Mouse (Mus musculus) spleen, embryonic (tissue): Measurements from ENCODE around the gene Acr.

ENCODE experiments used
- CTCF ChIA-PET: fragments of 350-600 bp; sonication (Branson Sonifier 250); formaldehyde crosslinking; loops from one replicate; lab custom pipeline; 2022; lab: Charles Lee

The Acr gene

GRCm38 (mm10) chr15:89547824-89548601 lies 20.1 kb upstream of the Acr start:
- CTCF ChIA-PET: no interaction called here

DNA sequence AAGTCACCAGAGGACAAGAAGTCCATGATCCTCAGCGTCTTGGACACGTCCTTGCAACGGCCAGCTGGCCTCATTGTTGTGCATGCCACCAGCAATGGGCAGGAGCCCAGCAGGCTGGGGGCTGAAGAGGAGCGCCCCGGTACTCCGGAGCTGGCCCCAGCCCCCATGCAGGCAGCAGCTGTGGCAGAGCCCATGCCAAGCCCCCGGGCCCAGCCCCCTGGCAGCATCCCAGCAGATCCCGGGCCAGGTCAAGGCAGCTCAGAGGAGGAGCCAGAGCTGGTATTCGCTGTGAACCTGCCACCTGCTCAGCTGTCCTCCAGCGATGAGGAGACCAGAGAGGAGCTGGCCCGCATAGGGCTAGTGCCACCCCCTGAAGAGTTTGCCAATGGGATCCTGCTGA lies 19.3 kb upstream of the Acr start:
- CTCF ChIA-PET: no interaction called here

DNA sequence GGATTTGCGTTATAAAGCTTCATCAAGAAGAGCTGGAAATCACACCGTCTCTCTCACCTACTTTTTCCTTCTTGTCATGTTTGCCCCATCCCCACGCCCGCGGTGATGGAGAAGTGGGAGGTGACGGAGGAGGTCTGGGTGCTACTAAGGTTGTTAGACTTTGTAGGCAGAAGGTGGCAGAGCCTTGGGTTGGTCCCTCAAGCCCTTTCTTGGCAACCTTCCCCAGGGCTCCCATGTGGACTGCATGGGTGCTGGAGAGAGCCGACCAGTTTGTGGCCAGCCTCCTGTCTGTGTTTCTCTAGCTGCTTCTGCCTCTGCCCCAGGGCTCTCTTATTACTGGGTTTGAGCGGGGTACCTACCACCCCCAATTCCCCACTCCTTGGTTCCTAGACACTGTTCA lies 17.6 kb upstream of the Acr start:
- CTCF ChIA-PET: no interaction called here

DNA sequence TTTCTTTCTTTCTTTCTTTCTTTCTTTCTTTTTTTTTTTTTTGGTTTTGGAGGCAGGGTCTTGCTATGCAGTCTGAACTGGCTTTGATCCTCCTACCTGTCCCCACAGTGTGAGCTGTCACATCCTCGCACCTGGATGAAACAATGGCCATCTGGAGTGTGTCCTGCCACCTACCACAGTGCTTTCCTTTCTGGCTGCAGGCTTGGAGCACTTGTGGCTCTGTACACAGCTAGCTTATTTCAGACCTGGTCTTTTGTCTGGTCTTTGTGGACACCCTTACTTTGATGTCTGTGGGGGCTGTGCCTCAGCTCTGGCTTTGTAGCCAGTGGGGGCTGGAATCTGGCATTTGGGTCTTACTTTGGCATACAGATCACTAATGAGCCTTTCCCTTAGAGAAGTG lies 16.4 kb upstream of the Acr start:
- CTCF ChIA-PET: no interaction called here

GRCm38 (mm10) chr15:89555591-89555990 lies 12.5 kb upstream of the Acr start:
- CTCF ChIA-PET: no interaction called here

DNA sequence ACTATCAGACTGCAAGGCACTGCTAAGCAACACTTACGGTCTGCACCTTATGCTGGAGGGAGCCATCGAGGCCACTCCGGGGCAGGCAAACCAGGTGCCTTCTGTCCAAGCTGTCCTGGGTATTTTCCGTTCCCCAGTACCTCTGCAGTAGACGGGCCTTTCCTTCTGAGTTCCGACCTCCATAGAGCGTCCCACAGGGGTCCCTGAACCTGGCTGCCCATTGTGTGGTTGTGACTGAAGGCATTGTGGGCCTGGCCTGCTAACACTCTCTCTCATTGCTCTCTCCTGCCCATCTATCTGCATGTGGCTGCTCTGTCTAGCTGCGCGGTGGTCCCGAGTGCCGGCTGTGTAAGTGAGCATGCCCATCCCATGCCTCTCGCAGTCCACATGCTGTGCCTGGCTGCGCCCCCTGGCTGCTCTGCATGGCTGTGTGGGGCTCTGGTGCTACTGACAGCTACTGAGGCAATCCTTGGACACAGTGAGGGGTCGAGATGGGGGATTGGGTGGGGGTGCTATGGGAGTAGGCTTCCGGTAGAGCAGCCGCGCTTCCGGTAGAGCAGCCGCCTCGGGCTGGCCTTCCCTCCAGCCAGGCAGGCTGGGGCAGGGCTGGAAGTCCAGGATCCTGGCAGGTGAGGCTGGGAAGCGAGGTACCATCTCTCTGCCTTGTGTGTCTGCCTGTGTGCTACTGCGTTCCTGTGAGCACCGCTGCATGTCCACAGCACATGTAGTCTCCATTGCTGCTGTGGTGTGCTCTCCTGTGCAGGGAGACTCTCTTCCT lies 11.5 kb upstream of the Acr start:
- CTCF ChIA-PET: no interaction called here

- CTCF ChIA-PET: no interaction called here
These were observed 10.7 kb upstream of the Acr start for GRCm38 (mm10) chr15:89557179-89557995.

GRCm38 (mm10) chr15:89557996-89558390 lies 10.1 kb upstream of the Acr start:
- CTCF ChIA-PET: no interaction called here

- CTCF ChIA-PET: no interaction called here
These were observed 8.9 kb upstream of the Acr start for GRCm38 (mm10) chr15:89559202-89559731.

GRCm38 (mm10) chr15:89572147-89572546 lies 4.0 kb downstream of the Acr start:
- CTCF ChIA-PET: no interaction called here

- CTCF ChIA-PET: no interaction called here
These were observed 14.4 kb downstream of the Acr start for GRCm38 (mm10) chr15:89582494-89582893.

DNA sequence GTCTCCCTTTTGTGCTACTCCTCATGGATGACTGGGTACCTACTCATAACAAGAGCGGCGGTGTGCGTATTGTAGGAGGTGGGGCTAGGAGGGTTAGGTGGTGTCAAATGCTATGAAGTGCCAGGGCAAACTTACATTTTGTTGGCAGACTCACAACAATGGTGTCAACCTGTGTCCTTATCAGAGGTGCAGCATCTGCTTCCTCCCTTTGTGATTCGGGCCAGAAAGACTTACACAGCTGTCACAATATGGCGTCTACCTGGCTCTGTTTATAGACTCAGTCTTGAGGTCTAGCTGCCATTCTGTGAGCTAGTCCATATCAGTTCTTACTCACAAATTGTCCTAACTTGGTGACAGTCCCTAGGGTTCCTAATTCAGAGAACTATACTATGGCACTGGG lies 17.0 kb downstream of the Acr start:
- CTCF ChIA-PET: no interaction called here

GRCm38 (mm10) chr15:89585631-89586030 lies 17.5 kb downstream of the Acr start:
- CTCF ChIA-PET: no interaction called here

- CTCF ChIA-PET: no interaction called here
These were observed 21.0 kb downstream of the Acr start for GRCm38 (mm10) chr15:89589146-89589545.

GRCm38 (mm10) chr15:89591317-89591716 lies 23.2 kb downstream of the Acr start:
- CTCF ChIA-PET: no interaction called here

DNA sequence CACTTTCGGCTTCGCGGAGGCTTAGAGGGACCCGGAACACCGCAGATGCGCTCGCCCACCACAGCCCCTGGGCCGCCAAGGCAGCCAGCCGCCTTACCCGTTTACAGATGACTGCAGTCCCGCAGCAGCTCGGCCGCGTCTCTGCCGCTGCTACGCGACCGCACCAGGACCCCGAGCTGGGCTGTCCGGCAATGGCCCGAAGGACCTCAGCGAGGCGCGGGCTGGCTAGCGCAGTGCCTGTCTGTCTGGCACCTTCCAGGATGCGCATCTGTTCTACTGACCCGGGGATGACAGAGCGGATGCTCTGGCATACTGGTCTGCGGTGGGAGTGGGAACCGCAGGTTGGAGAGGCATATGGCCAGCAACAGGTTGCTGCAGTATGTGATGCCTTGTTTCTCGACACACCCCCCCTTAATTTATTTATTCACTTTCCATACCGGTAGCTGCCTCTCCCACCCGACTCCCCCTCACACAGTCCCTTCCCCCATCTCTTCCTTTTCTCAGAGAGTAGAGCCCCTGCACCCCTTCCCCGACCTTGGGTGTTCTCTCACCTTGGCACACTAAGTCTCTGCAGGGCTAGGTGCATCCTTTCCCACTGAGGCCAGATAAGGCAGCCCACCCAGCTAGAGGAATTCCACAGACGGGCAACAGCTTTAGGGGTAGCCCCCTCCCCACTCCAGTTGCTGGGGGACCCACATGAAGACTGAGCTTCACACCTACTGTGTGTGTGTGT lies 23.8 kb downstream of the Acr start, which contains the start of gene Rabl2:
Rabl2 (minus strand) TSS at position 201 of the 733 bp plus-strand sequence.
- CTCF ChIA-PET: no interaction called here

DNA sequence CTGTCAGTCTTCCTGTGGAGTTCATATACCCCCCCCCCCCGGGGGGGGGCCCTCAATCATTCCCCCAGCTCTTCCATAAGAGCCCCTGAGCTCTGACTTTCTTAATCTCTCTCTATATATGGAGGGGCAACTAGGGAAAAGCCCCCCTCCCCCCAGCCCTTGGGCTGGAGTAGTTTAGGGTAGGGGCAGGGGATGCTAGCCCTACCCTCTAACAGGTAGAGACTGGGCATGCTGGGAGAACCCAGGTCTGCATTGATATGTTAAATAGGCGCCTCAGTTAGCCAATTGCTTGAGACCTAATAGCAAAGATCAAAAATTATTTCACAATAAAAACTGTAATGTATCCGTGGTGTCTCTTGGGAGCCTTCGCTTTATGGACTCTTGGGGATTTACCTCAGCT lies 24.4 kb downstream of the Acr start:
- CTCF ChIA-PET: no interaction called here

DNA sequence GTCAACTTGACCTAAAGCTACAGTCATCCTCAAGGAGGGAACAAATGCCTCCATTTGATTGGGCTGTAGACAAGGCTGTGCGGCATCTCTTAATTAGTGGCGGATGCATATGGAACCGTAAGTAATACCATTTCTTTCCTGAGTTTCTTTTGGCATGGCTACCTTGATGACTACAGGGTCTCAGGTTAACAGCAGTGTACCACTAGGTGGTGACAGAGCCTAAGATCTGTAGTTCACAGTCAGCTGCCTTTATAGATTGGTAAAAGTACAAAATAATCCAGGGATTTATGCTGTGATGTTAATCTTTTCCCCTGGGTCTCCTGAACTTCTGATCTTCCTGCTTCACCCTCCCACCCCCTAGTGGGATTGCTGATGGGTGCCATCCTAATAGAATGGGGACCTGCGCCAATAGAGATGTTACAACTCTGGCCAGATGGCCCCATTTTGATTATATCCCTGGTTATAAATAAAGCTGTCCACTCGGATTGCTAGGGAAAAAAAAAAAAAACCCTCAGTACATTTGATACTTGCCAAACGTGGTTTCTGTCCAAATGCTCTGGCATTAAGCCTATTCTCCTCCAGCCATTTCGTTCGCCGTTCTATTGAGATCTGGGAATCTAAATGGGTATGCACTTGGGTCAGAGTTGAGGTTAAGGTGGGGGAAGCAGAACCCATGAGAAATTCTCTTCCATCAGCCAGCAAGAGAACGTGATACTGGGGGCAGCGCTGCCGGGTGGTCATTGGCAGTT lies 37.9 kb downstream of the Acr start:
- CTCF ChIA-PET: no interaction called here

DNA sequence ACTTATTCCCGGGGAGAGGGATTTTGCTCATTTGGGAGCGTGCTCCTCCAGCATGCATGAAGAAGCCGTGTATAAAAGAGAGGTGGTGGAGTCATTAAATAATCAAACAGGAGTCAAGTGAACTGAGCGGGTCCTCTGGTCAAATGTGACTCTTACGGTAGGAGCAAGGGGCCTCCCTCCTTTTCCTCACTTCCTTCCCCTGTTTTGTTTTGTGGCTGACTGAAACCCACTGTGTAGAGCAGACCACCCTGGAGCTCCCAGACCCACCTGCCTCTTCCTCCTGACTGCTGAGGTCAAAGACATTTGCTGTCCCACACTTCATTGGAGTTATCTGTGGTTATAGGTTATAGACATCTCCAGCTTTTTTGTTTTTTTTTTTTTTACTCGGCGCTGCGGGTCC lies 39.4 kb downstream of the Acr start:
- CTCF ChIA-PET: no interaction called here

- CTCF ChIA-PET: no interaction called here
These were observed 39.8 kb downstream of the Acr start for GRCm38 (mm10) chr15:89607888-89608287.
